Mouse (Mus musculus) liver, postnatal 0 days (tissue): Measurements from ENCODE around the gene Wfdc13.

Experiments
- CTCF ChIP-seq: sonication (generic); IDR thresholded peaks from 2 replicates; pipeline ENCODE4 v1.5.1; 2016; ENCODE audit warnings: antibody characterized with exemption, low read depth
- EP300 ChIP-seq: IDR thresholded peaks from 2 replicates; pipeline ENCODE4 v1.6.1; 2016; ENCODE audit warnings: antibody characterized with exemption, low read depth, mild to moderate bottlenecking

GRCm38 (mm10) chr2:164701761-164702160, 16.9 kb downstream of the Wfdc13 start:
- TF ChIP-seq EP300 (no peak), CTCF (no peak)
